ENCODE assay signal across 11 mouse cellular contexts in the genomic region with DNA sequence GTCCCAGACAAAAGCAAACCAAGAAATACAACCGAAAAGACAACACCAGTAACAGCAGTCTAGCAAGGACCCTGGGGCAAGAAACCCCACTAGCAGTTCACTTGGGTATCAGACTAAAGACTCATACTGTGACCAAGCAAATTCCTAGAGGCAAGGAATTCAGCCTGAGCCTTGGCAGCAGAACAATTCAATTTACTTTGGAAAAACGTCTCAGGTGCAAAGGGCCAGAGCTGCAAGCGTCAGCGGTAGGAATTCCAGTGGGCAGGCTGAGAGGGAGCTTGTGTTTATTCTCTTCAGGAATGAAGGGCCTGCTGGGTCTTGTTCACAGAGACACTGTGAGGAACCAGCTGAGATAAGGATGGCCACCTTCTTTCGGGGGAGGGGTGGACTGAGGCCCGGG. TPM values are rescaled to one million over a fixed set of nuclear protein-coding genes. Genes with fewer than 3 reads are reported as not detected.
DNase-seq lines count a peak whose midpoint lies in the region; ATAC-seq and TF ChIP-seq lines count a peak whose summit lies in the region.
"Had no signal": no experiment of that assay in that cellular context is flagged by ENCODE, and none has a peak within 500 bp of the region (broad histone marks: within the 10 kb centered on the region; RNA-seq: fewer than 3 reads in every experiment).

No protein-coding gene starts in this region.

- H3K9ac ChIP-seq in kidney, embryonic 14.5 days (ENCODE audit: low read depth, low read length) = no peak overlapping the region
- no peak overlapping the region for H3K9ac ChIP-seq in MEL (ENCODE audit: control insufficient read depth, low read depth, low read length, poor library complexity, severe bottlenecking)
- no peak overlapping the region for H3K9ac ChIP-seq in embryonic facial prominence, embryonic 12.5 days
- H3K9ac ChIP-seq in lung, embryonic 15.5 days = no peak overlapping the region

- no peaks in the 10 kb centered on the region for H3K9me3 ChIP-seq in kidney, embryonic 14.5 days (ENCODE audit: control insufficient read depth, low read length)
- H3K9me3 ChIP-seq in MEL (replicated peaks; ENCODE audit: insufficient read depth, low read length) = no peaks in the 10 kb centered on the region
- H3K9me3 ChIP-seq in embryonic facial prominence, embryonic 12.5 days = no peaks in the 10 kb centered on the region
- no peaks in the 10 kb centered on the region for H3K9me3 ChIP-seq in lung, embryonic 15.5 days

- no peak overlapping the region for H3K27ac ChIP-seq in kidney, embryonic 14.5 days (ENCODE audit: low read depth, low read length)
- no peak overlapping the region for H3K27ac ChIP-seq in MEL (ENCODE audit: control insufficient read depth, low read depth, low read length)
- H3K27ac ChIP-seq in embryonic facial prominence, embryonic 12.5 days = 0 out of 2 replicates have a peak overlapping the region, but pooled peaks have one; percentile 2
- peak overlapping the region; percentile 43; the same call in 1 of the 2 replicates for H3K27ac ChIP-seq in lung, embryonic 15.5 days
- H3K27ac ChIP-seq: hindbrain, postnatal 0 days had no signal

- no peak for TF ChIP-seq RAD21 in MEL (IDR thresholded peaks at IDR 0.05; ENCODE audit: low read depth, low read length)

- 41% methylated on average over 6 of the region's 6 CpGs for WGBS in kidney, embryonic 14.5 days
- 29% methylated on average over 6 of the region's 6 CpGs for WGBS in embryonic facial prominence, embryonic 12.5 days
- WGBS in lung, embryonic 15.5 days = 17% methylated on average over 6 of the region's 6 CpGs

- no peaks in the 10 kb centered on the region for H3K36me3 ChIP-seq in kidney, embryonic 14.5 days (ENCODE audit: control insufficient read depth, insufficient read depth, low read length)
- no peaks in the 10 kb centered on the region for H3K36me3 ChIP-seq in MEL (ENCODE audit: control insufficient read depth in 1 of 2, insufficient read depth in 2 of 2, low read length in 2 of 2)
- H3K36me3 ChIP-seq in embryonic facial prominence, embryonic 12.5 days = no peaks in the 10 kb centered on the region
- no peaks in the 10 kb centered on the region for H3K36me3 ChIP-seq in lung, embryonic 15.5 days

- no peak for TF ChIP-seq CTCF in MEL (IDR thresholded peaks at IDR 0.05 in 2 of 3, conservative IDR thresholded peaks at IDR 0.05 in 1 of 3; ENCODE audit: control insufficient read depth in 1 of 3, insufficient read depth in 1 of 3, low read depth in 2 of 3, low read length in 3 of 3, poor library complexity in 1 of 3, severe bottlenecking in 1 of 3)

- ATAC-seq in kidney, embryonic 14.5 days (ENCODE audit: low FRiP score, low TSS enrichment) = no peak
- ATAC-seq in embryonic facial prominence, embryonic 12.5 days (ENCODE audit: insufficient number of reproducible peaks, insufficient read depth, low FRiP score, low TSS enrichment) = no peak
- no peak for ATAC-seq in lung, embryonic 15.5 days (ENCODE audit: borderline replicate concordance, extremely low read depth, low FRiP score, low TSS enrichment)
- ATAC-seq: hindbrain, postnatal 0 days had no signal

- DNase-seq in kidney, adult 18-20 months = peak; percentile 4
- DNase-seq in MEL (ENCODE audit: low read depth, low spot score) = peak; percentile 9
- DNase-seq in layer of hippocampus, postnatal 10 days (ENCODE audit: low spot score in 2 of 2) = no peak
- DNase-seq in cerebellum, postnatal 14 days = no peak
- DNase-seq in neural tube, embryonic 10.5 days (ENCODE audit: extremely low spot score, low spot score) = no peak
- DNase-seq: retina, postnatal 1 day had no signal

- TF ChIP-seq EP300 in MEL (IDR thresholded peaks at IDR 0.05; ENCODE audit: low read depth in 1 of 2, low read length in 2 of 2) = no peak

- H3K4me1 ChIP-seq in kidney, embryonic 14.5 days (ENCODE audit: control insufficient read depth, insufficient read depth, low read length) = no peaks in the 10 kb centered on the region
- H3K4me1 ChIP-seq in MEL (ENCODE audit: control insufficient read depth in 1 of 2, insufficient read depth in 2 of 2, low read length in 2 of 2) = no peaks in the 10 kb centered on the region
- H3K4me1 ChIP-seq in embryonic facial prominence, embryonic 12.5 days = peaks cover 12% of the 10 kb centered on the region; the same call in 1 of the 2 replicates
- H3K4me1 ChIP-seq in lung, embryonic 15.5 days = peaks cover 13% of the 10 kb centered on the region

- TF ChIP-seq POLR2A in MEL (IDR thresholded peaks at IDR 0.05; ENCODE audit: control insufficient read depth in 1 of 2, insufficient read depth in 1 of 2, low read depth in 1 of 2, low read length in 2 of 2, poor library complexity in 1 of 2) = no peak

- no peak overlapping the region for H3K4me2 ChIP-seq in kidney, embryonic 14.5 days (replicated peaks; ENCODE audit: low read depth, low read length)
- H3K4me2 ChIP-seq in embryonic facial prominence, embryonic 12.5 days (replicated peaks) = no peak overlapping the region
- no peak overlapping the region for H3K4me2 ChIP-seq in lung, embryonic 15.5 days

- no peak overlapping the region for H3K4me3 ChIP-seq in kidney, embryonic 14.5 days (ENCODE audit: low read length)
- no peak overlapping the region for H3K4me3 ChIP-seq in MEL (ENCODE audit: control insufficient read depth in 1 of 2, insufficient read depth in 1 of 2, low read depth in 2 of 2, low read length in 2 of 2)
- no peak overlapping the region for H3K4me3 ChIP-seq in embryonic facial prominence, embryonic 12.5 days
- no peak overlapping the region for H3K4me3 ChIP-seq in lung, embryonic 15.5 days

- no peaks in the 10 kb centered on the region for H3K79me2 ChIP-seq in MEL (ENCODE audit: control insufficient read depth, insufficient read depth, low read length, poor library complexity)

- no peaks in the 10 kb centered on the region for H3K27me3 ChIP-seq in kidney, embryonic 14.5 days (ENCODE audit: control insufficient read depth, insufficient read depth, low read length)
- no peaks in the 10 kb centered on the region for H3K27me3 ChIP-seq in MEL (ENCODE audit: control insufficient read depth in 1 of 2, insufficient read depth in 2 of 2, low read length in 2 of 2)
- H3K27me3 ChIP-seq in embryonic facial prominence, embryonic 12.5 days = no peaks in the 10 kb centered on the region
- no peaks in the 10 kb centered on the region for H3K27me3 ChIP-seq in lung, embryonic 15.5 days

TF ChIP-seq in MEL, 35 proteins besides CTCF, POLR2A, EP300 and RAD21:
- TF ChIP-seq ZC3H11A (IDR thresholded peaks at IDR 0.05; ENCODE audit: low read depth, low read length) (no peak), ZMIZ1 (IDR thresholded peaks at IDR 0.05; ENCODE audit: low read depth, low read length) (no peak), MEF2A (IDR thresholded peaks at IDR 0.05; ENCODE audit: extremely low read depth, insufficient replicate concordance, low read depth, low read length, poor library complexity, severe bottlenecking) (no peak), MAX (IDR thresholded peaks at IDR 0.05; ENCODE audit: low read length) (no peak), CHD1 (IDR thresholded peaks at IDR 0.05; ENCODE audit: low read depth, low read length) (no peak), SMC3 (IDR thresholded peaks at IDR 0.05; ENCODE audit: low read depth, low read length) (no peak), MXI1 (IDR thresholded peaks at IDR 0.05; ENCODE audit: low read depth, low read length) (no peak)
TF ChIP-seq in MEL: peak in this region for 0.

RNA-seq across cellular contexts. Expression of gene Igfbp2, which starts 45.5 kb away (rescaled TPM):
- polyA plus RNA-seq in kidney, embryonic 14.5 days (2014; fragmentation: Nextera tagmentation; extraction: Ambion mirVana) = 148 and 171 TPM in 2 replicates
- not detected in 2 replicates for total RNA-seq in MEL (2012; rRNA removed)
- polyA plus RNA-seq in MEL (2012; ENCODE audit: insufficient read depth in 1 of 2, insufficient read length in 2 of 2, low read depth in 1 of 2, low replicate concordance in 2 of 2, missing spikeins in 1 of 2) = not detected
- polyA plus RNA-seq in embryonic facial prominence, embryonic 12.5 days (2016; fragmentation: Nextera tagmentation; extraction: Ambion mirVana) = 429 and 434 TPM in 2 replicates
- 344 and 357 TPM in 2 replicates for polyA plus RNA-seq in lung, embryonic 15.5 days (2015; fragmentation: Nextera tagmentation; extraction: Ambion mirVana)
- 100 to 1,000 TPM; 106 to 129 TPM for total RNA-seq in layer of hippocampus, postnatal 10 days (2021)
- total RNA-seq: common myeloid progenitor, adult 5-6 weeks had no signal

Comparison
In these comparisons a context has a peak if more than half of its experiments do, and no peak if none do; other contexts are left out.
1. DNase-seq: peak in kidney, adult 18-20 months (single experiment) and MEL (single experiment); none in layer of hippocampus, postnatal 10 days (0 of 2), cerebellum, postnatal 14 days (0 of 2) and neural tube, embryonic 10.5 days (single experiment).
2. H3K27ac ChIP-seq: peak in embryonic facial prominence, embryonic 12.5 days (single experiment) and lung, embryonic 15.5 days (single experiment); none in kidney, embryonic 14.5 days (single experiment) and MEL (single experiment).
3. RNA of gene Igfbp2, which starts 45.5 kb away (polyA plus RNA-seq): 429 to 434 TPM in embryonic facial prominence, embryonic 12.5 days, 344 to 357 TPM in lung, embryonic 15.5 days and 148 to 171 TPM in kidney, embryonic 14.5 days; not detected in MEL; every median in the first group is over 100 times any median in the second.